Mouse (Mus musculus) embryo, embryonic 10 days (tissue): ENCODE results near the gene Tbc1d16.

Experiments
- DNase-seq: peaks from one replicate; pipeline ENCODE4 v3.0.0-alpha.2; 2015; ENCODE audit warnings: low spot score

Tbc1d16 gene

DNA sequence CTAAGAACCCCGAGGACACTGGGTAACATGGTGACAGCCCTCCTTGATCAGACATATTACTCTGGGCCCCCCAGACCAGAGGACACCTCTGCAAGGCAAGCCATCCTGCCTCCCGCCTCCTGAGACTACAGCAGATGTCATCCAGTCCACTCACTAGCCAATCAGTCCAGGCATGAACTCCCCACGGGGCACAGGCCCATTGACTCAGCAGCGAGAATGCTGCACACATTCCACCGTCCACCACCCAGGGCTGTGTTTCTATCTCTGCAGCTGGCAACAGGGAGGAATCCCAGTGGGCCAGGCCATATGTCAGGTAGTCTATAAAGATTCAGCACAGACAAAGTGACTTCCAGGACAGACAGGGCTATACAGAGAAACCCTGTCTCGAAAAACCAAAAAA is 20.3 kb downstream of the Tbc1d16 start:
- no peak for DNase-seq

DNA sequence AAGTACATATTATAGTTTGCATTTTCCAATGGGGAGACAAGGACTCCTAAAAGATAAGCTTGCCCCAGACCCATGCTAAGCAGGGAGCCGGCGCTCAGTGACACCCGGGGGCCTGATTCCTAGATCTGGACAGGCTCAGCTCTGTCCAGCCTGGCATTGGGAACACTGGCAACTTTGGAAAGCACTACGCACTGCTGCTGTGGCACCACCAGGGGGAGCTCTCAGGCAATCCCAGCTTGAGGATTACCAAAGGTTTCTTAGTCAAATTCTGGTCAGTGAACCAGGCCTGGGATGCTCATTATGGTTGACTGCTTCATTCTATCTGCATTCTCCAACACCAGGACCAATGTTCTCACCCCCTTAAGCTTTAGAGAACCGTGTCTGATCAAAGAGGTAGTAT is 21.7 kb downstream of the Tbc1d16 start:
- peak; percentile 76 for DNase-seq

DNA sequence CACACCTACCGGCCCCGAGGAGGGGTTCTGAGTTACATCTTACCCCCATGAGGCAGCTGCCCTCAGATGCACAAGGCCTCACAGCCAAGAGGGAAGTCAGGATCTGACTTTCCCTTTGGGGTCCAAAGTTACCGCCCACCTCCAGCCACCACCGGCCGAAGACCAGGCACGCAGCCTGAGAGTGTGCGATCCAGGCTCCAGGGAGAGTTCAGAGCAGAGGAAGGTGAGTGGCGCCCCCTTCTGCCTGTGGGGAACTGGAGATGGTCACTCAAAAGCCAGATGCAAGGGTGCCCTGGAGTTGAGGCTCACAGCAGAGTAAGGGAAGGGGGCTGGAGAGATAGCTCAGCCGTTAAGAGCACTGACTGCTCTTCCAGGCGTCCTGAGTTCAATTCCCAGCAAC is 22.6 kb downstream of the Tbc1d16 start:
- DNase-seq = no peak

DNA sequence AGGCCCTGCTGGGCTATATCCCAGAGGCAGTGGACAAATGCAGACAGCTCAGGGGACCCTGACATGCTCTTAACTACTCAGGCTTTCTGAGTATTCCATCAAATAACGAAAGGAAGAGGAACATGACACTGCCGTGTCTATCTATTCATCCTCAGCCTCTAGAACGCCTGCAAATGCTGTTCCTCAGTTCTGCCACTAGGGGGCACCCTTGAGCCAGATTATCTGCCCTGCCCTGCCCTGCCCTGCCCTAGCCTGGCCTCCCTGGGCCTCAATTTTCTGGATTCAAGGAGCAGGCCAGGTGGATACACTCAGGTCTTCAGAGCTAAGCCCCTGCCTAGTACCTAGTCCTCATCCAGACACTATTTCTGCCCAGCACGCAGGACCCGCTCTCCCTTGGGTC is 24.9 kb downstream of the Tbc1d16 start:
- peak; percentile 53 for DNase-seq

DNA sequence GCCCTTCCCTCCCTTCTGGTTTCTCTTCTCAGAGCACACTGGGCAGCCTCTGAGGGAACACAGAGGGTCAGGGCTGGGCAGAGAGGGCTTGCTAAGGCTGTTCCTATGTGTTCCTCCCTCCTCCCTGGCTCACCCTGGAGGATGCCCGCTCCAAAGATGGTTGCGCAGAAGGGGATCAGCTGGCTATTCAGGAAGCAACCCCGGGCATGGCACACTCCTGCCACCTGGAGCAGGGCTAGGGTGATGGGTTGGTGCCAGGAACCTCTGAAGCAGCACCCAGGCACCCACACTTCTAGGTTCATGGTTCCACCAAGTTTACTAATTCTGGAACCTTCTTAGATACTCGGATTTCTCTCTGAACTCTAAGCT is 29.1 kb downstream of the Tbc1d16 start:
- DNase-seq = no peak

DNA sequence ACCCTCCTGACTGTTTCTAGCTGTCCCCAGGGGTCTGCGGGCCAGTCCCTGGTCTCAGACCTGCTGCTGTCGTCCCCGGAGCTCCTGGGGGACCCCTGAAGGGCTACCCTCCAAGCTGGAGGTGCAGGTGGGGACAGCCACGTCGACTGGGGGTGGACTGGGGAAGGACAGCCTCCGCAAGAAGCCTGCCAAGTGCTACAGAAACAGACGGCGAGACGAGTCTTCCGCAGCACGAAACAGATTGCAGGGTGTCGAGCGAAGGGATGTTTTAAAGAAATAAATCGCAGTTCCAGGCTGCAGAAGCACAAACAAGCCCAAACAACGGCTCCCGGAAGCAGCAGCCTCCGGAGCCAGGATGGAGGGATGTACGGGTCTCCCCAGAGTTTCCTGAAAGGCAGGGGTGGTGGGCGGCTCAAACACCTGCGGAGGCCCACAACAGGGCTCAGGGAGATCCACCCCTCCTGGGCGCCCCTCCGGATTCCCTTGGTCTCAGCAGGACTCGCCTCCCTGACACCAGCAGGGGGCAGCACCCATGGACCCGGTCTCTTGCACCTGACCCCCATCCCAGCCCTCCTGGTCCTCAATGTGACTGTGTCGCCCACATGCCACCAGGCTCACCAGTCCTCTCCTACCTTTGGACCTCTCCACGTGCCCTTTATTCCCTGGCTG is 29.6 kb downstream of the Tbc1d16 start:
- no peak for DNase-seq

DNA sequence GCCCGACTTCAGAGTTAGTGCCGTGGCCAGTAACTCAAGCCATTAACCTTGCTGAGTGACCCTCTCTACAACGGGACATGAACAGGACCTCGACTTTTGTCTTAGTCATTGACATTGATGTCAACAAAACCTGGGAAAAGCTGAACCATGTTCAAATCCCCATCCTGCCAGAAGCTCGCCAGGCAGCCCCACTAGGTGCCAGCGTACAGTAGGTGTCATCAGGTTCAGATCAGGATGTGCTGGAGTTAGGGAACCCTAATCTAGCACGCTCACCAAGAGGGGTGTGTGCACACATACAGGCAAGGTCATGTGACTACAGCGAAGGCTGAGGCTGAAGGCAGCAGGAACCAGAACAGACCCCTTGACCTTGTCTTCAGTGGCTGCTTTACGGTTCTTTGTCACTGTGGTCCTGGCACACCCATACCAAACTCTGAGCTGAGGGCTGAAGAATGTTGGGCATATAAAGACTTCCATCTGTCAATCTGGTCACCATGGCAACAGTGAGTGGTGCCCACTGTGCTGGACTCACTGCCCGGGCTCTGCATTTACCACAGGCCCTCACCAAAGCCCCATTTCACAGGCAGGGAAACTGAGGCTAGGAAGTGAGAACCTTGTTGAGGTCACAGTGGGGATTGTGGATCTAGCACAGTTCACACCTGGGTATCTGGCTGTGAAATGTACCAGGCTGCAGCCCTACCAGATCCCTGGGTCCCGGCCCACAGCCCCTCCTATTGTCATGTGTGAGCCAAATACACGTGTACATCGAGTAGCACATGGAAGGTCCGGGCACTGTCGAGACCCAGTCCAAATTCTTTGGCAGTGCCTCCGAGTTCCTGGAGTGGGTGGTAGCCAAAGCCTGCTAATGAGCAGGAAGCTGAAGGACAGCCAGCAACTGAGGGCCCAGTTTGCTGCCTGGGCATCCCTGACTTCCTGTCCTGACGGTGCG is 30.4 kb downstream of the Tbc1d16 start:
- DNase-seq = no peak

DNA sequence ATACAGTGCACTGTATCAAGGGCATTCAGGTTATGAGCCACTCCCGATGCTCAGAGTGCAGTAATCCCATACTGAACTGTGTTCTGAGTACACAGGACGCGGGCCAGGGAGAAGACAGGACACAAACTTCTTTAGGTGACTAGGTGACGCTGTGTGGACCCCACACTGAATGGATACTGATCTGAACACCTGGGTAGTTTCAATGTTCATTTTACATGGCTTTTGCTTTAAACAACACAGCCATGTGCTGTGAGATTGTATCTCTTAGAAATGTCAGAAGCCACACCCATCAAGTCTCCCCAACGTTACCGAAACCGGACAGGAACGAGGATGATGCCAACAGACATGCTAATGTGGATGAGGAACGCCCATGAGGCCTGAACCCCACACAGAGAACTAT is 35.7 kb downstream of the Tbc1d16 start:
- no peak for DNase-seq

DNA sequence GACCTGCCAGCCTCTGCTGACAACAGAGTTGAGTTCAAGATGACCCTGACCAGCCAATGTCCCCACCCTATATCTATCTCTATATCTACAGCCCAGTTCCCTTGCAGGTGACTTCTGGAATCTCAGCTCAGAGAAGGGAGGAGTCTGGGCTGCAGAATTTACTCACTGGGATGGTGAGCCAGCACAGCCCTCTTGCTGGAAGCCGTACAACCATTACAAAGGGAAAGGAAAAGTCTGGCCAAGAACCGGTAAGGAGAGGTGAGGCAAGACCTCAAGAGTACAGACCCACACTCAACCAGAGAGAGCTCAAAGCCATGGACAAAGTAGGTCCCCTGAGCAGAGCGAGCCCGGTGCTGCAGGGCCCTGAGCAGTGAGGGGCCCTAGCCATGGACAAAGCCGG is 36.1 kb downstream of the Tbc1d16 start:
- DNase-seq = no peak

DNA sequence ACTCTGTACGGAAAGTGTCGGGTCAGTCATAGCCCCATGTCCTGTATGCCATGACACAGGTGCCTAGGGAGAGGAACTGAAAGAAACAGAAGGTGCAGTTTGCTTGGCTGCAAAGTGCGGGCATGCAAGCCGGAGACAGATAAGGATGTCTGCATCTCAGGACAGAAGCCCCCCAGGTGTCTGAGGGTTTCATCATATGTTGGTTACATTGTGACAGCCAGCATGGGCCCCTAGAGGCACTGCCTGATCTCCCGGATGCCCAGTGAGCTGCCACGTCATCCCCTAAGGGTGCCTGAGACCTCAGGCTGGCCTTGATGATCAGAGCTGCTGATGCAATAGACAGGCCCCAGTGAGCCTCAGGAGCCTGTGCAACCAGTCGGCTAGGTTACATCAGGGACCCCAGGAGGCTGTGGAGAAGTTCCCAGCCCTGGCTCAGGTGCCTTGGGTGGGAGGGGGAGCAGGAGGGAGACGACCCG is 36.7 kb downstream of the Tbc1d16 start:
- no peak for DNase-seq

DNA sequence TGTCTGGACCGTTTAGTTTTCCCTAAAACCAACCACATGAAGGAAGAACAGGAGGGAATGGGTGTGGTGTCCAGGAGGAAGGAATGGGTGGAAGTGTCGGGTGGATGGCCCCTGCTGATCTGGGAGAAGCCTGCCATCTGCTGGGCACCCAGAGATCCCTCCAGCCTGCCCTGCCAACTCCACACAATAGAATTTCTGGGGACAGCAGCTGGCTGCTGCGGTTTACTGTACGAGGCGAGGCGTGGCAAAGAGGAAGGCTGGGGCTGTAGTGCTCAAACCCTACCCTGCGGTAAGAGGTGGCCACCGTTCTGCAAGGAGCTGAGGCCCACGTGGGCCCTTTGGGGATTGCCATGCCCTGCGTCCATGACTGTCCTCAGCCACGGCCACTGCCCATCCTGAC is 37.8 kb downstream of the Tbc1d16 start:
- DNase-seq = peak; percentile 73

DNA sequence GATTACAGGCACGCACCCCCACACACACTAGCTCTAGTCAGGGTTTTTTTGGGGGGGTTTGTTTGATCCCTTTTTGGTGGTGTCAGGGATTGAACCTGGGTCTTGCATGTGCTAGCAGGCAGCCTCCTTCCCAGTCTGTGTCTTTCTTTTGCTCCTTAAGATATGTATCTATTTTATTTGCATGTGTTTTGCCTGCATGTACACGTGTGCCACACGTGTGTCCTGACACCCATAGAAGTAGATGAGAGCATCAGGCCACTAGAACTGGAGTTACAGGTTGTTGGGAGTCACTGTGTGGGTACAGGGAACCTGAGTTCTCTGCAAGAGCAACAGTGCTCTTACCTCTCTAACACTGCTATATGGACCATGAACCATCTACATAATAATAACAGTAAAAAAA is 39.0 kb downstream of the Tbc1d16 start:
- no peak for DNase-seq

DNA sequence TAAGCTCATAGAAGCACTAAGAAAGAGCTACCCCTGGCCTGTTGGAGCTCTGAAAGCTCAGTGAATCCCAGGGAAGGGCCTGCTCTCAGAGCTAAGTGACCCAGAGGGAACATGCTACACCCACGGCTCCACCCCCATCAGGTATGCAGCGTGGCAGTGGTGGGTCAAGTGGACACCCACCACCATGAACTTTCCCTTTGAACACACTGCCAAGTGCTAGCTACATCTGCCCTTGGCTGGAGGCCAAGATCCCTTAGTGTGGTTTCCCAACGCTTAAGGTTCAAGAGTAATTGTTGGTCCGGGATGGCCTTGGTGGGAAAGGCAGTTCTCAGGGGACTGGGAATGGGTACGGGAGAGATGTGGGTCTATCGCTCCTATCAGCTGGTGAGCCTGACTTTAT is 39.9 kb downstream of the Tbc1d16 start:
- no peak for DNase-seq

DNA sequence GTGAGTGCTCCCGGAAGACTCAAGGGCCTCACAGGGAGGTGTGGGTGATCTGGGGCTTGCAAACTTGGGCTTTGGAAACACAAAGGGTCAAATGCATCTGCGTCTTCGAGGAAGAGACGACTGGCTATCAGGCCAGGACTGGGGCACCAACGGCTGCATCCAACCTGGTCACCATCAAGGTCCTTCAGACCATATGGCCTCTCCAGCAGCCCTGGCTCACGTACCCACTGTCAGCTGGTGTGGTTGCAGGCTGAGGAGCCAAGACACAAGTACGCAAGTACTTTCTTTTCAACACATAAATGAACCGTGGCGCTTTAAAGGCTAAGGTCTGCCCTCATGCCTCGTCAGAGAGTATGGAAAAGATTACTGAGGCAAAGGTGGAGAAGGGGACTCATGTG is 40.5 kb downstream of the Tbc1d16 start:
- DNase-seq = no peak

DNA sequence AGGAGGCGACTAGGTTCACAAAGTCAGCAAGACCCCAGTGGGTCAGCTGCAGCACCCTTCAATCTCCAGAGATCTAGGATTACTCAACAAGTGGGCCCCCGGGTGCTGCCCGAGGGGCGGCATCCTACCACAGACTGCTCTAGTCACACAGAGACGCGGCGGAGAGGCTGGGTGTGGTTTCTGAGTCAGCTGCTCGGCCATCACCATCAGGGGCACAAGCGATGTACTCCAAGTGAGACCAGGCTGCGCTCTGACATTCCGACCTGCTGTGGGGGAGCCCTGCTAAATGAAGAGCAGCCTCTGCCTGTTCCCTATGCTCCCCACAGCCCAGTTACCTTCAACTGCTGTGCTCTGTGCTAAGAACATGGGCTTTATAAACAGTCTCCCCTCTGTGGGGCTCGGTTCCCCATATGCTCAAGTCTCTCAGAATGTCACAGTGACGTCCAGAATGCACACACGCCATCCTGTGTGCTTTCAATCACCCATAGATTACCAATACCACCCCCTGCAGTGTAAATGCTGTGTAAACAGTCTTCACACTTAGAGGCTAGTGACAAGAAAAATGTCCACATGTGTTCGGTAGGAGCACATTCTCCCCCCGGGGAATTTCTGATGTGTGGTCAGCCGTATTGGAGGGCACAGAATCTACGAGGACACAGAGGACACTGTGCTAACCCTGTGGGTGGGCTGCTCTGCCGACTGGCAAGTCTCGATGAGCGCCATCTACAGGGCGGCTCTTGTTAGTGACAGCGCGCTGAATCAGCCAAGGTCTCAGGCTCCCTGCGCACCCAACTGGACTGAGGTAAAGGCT is 41.1 kb downstream of the Tbc1d16 start:
- peak; percentile 92 for DNase-seq

DNA sequence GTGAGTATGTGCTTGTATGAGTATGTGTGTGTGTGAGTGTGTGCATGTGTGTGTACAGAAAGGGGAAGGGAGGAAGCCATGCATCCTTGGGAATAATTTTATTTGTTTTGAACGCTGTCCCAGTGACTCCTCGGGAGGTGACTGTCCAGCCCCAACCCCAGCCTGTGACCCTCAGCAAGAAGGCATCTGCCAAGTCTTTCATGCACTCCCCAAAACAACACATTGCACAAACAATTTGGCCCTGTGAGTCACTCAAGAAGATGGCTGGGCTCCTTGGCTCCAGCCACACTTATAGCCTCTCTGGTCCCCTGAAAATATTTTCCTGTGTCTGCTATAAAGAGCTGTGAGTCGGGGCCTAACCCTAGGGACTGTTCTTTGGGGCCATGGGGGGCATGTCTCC is 41.9 kb downstream of the Tbc1d16 start:
- DNase-seq = no peak

DNA sequence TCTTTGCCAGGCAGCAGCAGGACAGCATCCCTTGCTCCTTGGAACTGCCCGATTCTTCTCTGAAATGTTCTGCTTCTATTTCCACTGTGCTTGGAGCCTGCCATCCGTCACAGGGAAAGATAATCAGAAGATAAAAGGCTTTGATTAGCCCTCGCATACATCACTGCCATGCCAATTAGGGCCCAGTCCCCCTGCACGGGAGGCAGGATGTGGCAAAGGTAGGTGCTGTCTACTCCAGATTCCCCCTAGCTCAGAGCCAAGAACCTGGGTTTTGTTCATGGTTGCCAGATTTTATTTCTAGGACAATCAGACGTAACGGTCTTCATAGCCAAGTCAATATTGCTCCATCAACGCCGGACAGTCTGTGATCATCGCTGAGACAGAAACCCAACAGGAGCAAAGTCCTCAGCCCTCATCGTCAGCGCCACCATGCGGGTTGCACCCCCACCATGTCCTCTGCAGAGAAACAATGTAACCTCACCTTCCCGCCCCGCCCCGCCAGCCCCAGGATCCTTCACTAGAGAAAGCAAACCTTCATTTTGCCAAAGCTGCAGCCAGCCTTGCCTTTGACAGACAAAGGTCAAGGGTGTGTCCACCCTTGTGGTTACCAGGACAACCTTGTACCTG is 44.5 kb downstream of the Tbc1d16 start:
- no peak for DNase-seq

DNA sequence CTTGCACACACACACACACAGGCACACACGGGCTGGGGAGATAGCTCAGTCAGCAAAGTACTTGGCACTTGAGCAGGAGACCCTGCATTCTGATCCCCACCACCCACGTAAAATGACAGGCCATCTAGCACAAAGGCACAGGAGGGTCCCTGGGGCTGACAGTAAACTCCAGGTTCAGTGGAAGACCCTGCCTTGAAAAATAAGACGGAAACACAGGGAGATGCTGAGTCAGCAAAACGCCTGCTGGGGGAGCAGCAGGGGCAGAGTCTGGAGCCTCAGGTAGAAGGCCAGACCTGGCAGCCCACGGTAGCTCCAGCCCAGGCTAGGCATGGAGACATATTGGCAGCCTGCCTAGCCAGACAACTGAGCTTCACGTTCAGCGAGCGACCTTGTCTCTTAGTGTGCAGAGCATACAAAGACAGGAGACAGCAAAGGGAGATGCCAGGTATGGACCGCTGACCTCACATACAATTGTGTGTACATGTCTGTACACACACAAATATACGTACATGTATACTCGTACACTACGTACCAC is 46.4 kb downstream of the Tbc1d16 start:
- no peak for DNase-seq

DNA sequence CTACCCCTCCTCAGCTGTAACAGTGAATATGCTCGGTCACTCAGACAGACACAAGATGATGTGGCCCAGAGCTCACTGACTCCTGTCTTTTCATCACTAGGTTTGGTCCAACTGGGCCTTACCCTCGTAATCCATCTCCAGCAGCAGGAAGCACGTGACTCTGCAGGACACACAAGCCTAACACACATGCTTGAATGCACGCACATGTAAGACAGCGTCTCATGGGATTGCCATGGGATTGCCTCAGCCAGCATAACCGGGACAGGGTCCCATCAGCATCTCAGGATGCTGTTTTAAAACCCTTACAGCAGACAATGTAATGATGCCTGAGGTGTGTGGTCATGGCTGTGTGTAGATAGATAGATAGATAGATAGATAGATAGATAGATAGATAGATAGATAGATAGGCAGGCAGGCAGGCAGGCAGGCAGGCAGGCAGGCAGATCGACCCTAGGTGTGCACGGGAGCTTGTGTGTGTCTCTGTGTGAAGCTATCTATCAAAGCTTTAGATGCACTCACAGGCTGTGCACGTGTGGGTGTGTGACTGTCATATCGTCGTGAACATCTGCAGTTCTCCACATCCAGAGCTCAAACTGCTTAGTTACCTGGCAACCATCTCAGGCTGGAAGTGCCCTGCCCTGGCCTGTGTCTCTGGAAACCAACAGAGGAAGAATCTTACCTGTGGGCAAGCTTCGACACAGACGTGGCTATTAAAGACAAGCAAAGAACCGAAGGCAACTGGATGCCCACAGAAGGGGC is 47.3 kb downstream of the Tbc1d16 start:
- DNase-seq = no peak

DNA sequence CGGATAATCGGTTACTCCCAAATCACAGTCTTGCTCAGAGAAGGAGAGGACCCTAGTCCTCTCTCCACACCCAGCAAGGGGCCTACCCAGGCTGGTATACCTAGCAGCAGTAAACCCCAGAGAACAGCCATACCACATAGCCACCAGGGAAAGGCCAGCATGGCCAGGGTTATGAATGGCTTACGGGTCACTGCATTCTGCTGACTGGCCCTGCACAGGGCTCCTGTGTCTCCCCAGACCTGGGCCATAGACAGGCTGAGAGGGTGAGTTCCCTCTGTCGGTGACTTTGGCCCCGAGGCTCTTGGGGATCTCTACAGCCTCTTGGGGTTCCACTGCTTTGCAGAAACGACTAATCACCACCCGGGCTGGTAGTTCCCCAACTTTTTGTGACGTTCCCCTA is 50.0 kb downstream of the Tbc1d16 start:
- DNase-seq = no peak
